Mouse (Mus musculus): ENCODE measurements around the gene Vmn2r38. TPM values are rescaled to one million over a fixed set of nuclear protein-coding genes. Genes with fewer than 3 reads are reported as not detected.
"Not testable (repeated sequence)": the region's sequence is repeated elsewhere in the genome, so short reads cannot be mapped to it uniquely, and the experiment has no call there.

The Vmn2r38 gene
- not detected in 2 replicates for polyA plus RNA-seq (2016; fragmentation: Nextera tagmentation; extraction: Ambion mirVana)

DNA sequence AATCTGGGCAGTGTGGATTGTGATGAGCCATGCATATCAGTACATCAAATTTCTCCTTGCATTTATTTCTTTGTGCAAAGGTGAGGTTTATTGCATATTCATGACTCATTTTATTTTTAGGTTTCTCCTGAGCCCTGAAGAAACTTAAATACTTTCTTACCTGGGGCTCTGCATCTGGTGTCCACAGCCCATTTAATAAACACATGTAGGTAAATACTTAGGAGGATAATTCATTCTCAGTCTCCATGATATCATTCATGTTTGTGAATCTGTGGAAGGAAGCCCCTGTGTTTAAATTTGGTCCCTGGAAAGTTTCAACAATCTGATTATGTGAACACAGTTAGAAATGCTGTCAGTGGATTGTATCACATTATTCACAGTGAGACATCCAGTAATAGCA, at the start of gene Vmn2r38:
Gene Vmn2r38 (minus strand): TSS at position 101 of the 400 bp plus-strand sequence.
- H3K9me3 ChIP-seq (replicated peaks); H3K27ac ChIP-seq (replicated peaks); DNase-seq (ENCODE audit: low spot score); H3K4me1 ChIP-seq; H3K4me3 ChIP-seq; H3K36me3 ChIP-seq; H3K27me3 ChIP-seq (ENCODE audit: low read depth, poor library complexity, severe bottlenecking): not testable (repeated sequence)

GRCm38 (mm10) chr7:9065353-9065752, 32.3 kb downstream of the Vmn2r38 start:
- 83% methylated on average over 4 of the region's 4 CpGs for WGBS
- not testable (repeated sequence) for H3K27ac ChIP-seq (replicated peaks); H3K4me3 ChIP-seq; H3K27me3 ChIP-seq (ENCODE audit: low read depth, poor library complexity, severe bottlenecking); DNase-seq (ENCODE audit: low spot score); H3K4me1 ChIP-seq; H3K9me3 ChIP-seq (replicated peaks); H3K36me3 ChIP-seq

DNA sequence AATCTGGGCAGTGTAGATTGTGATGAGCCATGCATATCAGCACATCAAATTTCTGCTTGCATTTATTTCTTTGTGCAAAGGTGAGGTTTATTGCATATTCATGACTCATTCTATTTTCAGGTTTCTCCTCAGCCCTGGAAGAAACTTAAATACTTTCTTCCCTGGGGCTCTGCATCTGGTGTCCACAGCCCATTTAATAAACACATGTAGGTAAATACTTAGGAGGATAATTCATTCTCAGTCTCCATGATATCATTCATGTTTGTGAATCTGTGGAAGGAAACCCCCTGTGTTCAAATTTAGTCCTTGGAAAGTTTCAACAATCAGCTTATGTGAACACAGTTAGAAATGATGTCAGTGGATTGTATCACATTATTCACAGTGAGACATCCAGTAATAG, 67.0 kb downstream of the Vmn2r38 start, which contains the start of gene Vmn2r39:
Gene Vmn2r39 (minus strand): TSS at position 101 of the 400 bp plus-strand sequence.
- H3K4me1 ChIP-seq; H3K27ac ChIP-seq (replicated peaks); H3K9me3 ChIP-seq (replicated peaks); H3K27me3 ChIP-seq (ENCODE audit: low read depth, poor library complexity, severe bottlenecking); H3K4me3 ChIP-seq; H3K36me3 ChIP-seq; DNase-seq (ENCODE audit: low spot score): not testable (repeated sequence)

Other genes with a start within 250 kb of the Vmn2r38 start
- gene Vmn2r40, start 166.4 kb downstream of the Vmn2r38 start, polyA plus RNA-seq (2016; fragmentation: Nextera tagmentation; extraction: Ambion mirVana): not detected in 2 replicates
- not detected in 2 replicates for gene Vmn2r39, start 67.1 kb downstream of the Vmn2r38 start, polyA plus RNA-seq (2016; fragmentation: Nextera tagmentation; extraction: Ambion mirVana)
- gene Vmn2r37, start 125.8 kb upstream of the Vmn2r38 start, polyA plus RNA-seq (2016; fragmentation: Nextera tagmentation; extraction: Ambion mirVana): not detected in 2 replicates

Data from midbrain, embryonic 10.5 days (tissue).